Mouse (Mus musculus) frontal cortex, adult 2 months (tissue): ENCODE results near the gene 1700010I14Rik. TPM values are rescaled to one million over a fixed set of nuclear protein-coding genes. Genes with fewer than 3 reads are reported as not detected.

Experiments used
- DNase-seq, 2 experiments: peaks; one replicate each; pipeline ENCODE4 v3.0.0; 2022; ENCODE audit warnings: low spot score in 1 of 2; ENCODE audit errors: extremely low spot score in 1 of 2
- polyA plus RNA-seq: library from polyadenylated mRNA; depleted of rRNA; stranded (reverse); fragments of >200 nt; gene quantifications from 2 replicates; pipeline ENCODE4 v1.2.3, GENCODE M21; 2012

1700010I14Rik gene
- polyA plus RNA-seq, 1 experiment, result 2.2 TPM

DNA sequence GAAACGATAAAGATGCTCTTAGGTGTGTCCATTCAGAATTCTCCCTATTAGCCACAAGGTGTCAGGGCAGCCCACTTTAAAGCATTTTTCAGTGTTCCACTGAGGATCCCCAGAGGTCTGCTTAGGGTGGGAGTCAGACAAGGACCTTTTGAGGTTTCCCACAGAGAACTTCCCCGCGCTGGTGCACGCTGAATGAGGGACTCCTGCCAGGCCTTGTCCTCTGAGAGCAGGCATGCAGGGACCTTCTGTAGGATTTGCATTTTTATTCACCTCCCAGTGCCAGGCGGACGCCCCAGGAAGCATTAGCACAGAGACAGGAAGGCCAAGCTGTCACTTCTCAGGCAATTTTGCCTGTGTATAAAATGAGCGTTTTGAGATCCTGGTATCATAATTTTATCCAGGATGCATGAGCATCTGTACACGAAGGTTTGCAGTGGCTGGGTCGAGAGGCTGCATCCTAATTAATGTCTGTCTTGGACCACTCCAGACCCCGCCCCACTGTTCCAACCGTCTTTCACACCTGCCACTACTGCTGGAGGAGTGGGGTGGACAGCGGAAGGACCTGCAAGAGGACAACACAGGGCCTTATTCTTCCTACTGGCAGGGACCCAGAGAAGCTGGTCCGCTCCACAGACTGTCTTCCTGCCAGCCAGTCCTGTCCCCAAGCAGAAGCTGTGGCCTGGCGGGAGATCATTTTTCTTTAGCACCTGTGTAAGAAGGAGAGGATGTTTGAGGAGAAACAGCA is 35.2 kb downstream of the 1700010I14Rik start:
- peak; percentile 17 to 36 for DNase-seq

DNA sequence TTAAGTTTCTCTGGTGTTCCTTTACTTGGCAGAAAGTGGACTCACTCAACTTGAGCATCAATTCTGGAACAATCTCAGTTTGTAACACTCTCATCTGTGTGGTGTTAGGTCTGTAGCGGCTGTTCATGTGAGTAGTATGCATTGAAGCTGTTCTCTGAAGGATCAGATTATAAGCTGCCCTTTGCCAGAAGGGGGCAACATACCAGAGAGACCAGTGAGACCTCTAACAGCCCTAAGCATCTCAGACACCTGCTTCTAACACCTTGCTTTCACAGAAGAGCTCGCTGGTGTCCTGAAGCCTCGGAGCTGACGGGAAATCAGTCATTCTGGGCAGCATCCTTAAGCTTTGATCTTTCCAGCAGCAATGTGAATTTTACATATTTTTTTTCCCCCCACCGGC is 42.0 kb downstream of the 1700010I14Rik start:
- DNase-seq, result no peak

DNA sequence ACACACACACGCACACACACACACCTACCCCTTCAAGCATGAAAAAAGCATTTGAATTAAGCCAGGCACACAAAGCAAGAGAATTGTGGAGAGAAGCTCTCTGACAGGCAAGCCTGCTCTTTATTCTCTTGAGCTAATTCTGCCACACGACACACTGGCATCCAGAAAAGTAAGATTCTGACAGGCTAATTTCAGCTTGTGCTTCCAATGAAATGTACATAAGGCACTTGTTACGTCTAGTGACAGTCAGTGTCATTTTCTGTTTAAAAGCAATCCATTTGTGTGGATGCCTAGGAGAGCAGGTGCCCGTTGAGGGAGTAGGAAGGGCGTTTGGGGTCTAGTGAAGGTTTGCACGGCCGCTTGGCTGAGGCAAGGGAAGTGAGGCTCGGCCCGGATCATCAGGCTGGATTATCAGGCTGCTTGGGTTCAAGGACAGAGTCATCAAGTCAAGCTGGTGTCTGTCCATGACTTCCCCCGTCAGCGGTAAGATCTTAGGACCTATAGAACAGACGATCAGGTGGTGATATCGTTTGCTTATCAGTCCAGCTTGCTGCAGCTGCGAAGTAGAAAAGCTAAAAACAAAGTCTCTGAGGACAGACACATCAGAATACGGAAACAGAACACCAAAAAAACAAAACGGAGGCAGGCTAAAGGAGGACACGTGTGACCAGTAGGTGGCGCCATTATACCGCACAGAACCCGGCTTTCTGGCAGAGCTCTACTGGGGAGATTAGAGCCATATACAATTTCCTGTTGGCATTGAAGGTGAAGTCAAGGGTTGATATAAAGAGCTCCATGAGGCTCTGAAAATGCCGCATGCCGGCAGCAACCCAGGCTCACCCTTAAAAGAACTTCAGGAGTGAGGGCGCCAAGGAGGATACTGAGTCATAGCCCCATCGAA is 43.4 kb downstream of the 1700010I14Rik start:
- DNase-seq, result peak; percentile 72 to 94

DNA sequence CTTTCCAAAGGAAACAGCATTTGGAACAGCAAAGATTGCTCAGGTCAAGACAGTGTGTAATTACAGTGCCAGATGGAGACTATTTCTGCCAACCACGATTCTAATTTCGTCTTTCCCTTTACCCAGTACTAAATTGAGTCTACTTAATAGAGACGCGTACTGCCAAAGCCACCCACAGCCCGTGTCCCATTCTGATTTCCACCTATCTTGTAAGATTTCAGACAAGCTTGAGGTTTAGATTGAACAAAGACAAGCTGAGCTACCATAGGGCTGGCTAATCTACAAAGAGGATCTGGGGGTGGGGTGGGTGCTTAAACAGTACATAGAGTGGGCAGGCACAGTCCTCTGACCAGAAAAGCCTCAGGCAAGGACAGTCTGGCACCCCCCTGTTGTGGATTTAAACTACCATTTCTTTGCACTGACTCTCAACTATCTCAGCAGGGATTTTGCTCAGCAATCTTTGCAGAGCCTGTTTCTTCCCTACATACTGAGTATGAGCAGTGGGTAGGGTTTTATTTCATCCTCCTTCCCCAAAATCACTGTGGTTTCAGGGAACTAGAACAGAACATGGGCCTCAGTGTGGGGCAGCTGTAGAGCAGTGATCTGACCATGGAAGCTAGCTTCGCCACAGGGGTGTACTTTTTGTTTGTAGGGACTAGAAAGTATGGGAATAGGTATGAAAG is 44.4 kb downstream of the 1700010I14Rik start:
- DNase-seq, result peak; percentile 14 to 48

DNA sequence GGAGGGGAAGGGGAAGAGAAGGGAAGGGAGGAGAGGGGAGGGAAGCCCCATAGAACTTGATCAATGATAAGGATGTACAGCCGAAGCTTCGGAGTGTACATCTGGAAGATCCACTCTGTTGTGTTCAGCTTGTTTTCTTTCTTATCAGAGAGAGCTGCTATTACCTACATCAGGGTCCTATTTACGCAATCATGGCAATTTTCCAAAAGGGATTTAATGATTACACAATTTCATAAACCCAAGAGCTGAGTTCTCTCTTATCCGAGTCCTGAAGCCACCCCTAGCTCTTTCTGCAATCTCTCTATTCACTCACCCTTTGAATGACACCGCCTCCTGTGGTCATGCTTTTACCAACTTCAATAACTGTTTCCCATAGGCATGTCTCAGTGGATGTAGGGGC is 45.4 kb downstream of the 1700010I14Rik start:
- no peak for DNase-seq

DNA sequence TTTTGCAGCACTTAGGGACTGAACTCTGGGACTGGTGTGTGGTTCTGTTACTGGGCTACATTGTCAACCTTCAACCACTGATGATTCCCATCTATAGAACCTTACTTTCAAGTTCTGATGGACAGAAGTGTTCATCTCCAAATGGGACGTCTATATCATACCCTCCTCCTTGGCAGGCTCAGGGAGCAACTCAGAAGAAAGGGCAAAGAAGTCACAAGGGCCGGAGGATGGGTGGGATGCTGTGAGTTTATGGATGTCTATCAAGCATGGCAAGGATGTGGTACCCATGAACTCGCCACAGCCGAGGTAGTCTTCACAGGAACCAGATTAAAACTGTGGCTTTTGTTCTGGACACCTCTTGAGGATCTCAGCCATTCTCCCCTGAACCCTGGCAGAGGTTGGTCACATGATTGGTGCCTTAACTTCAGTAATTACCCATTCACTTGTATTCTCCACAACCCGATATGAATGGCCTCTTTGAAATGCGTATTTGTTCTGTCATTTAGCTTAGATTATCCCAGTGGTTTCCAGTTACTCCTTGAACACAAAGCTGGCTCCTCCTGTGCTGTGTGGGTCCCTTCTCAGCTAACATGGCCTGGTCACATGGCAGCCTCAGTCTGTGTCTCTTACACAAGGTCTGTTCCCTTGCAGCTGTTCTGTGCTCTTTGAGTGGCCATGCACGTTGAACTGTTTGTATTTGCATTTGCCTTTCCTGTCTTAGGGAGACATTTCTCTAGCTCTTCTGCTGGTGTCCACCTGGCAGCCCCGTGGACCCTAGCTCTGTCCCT is 47.6 kb downstream of the 1700010I14Rik start:
- DNase-seq, result no peak

DNA sequence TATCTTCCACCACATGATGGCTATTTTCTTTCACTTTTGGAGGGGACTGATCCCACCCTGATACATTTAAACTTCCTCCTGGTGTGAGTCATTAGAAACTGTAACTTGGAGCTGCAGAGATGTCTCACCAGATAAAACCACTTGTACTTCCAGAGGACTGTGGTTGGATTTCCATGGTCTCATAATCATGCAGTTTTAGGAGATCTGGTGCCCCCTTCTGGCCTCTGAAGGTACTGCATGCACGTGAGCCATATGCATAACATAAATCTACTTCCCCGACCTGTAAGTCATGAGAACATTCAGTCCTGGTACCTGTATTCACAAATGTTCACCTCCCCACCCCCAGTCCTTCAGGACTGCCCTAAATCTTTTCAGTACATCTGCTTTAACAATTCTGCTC is 54.6 kb downstream of the 1700010I14Rik start:
- DNase-seq, result peak in 1 of 2 experiments; percentile 10

DNA sequence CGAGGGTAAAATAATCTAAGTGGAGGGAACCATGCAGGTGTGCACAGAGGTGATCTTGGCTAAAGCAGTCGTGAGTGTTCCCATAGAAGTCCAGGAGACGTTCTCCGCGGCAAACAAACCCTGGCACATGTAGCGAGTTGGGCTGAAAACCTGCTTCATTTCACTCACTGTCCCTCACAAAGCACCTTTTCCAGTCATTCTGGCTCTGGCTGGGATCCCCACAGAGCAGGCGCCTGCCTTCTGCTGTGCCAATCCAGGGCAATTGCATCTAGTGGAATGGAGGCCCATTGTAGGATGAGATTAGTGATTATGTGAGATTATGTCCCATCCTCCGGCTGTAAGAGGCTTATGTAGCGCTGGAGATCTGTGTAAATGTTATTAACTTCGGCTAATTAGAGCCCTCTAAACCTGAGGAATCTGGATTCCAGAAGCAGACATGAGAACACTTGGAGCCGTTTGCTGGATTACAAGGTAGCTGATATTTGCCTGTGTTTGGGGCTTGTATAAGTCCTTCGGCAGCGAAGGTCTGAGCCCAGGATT is 64.4 kb downstream of the 1700010I14Rik start:
- DNase-seq, result no peak

DNA sequence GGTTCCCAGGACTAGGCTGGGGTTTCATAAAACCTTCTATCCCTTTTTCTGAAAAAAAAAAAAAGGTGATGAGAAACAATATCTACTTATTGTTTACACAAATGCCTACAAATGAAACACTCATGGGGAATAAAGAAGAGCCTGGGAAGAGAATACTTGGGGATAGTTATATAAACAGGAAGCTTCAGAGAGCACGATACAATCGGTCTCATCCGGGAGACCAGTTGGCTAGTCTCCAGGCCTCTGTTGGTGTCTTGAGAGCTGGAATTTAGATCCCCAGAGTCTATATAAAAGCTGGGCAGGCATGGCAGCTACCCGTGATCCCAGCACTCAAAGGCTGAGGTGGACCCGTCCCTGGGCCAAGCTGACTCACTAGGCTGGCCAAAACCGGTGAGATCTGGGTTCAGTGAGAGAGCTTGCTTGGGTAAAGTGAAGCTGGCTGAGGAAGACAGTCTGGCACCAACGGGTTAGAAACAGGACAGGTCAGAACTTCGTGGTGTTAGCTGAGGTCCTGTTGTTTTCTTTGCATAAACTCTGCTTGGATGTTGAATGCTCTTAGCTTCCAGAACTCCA is 71.3 kb downstream of the 1700010I14Rik start:
- DNase-seq, result no peak
